Mouse (Mus musculus): ENCODE data around the gene Atrn.

Atrn gene

DNA sequence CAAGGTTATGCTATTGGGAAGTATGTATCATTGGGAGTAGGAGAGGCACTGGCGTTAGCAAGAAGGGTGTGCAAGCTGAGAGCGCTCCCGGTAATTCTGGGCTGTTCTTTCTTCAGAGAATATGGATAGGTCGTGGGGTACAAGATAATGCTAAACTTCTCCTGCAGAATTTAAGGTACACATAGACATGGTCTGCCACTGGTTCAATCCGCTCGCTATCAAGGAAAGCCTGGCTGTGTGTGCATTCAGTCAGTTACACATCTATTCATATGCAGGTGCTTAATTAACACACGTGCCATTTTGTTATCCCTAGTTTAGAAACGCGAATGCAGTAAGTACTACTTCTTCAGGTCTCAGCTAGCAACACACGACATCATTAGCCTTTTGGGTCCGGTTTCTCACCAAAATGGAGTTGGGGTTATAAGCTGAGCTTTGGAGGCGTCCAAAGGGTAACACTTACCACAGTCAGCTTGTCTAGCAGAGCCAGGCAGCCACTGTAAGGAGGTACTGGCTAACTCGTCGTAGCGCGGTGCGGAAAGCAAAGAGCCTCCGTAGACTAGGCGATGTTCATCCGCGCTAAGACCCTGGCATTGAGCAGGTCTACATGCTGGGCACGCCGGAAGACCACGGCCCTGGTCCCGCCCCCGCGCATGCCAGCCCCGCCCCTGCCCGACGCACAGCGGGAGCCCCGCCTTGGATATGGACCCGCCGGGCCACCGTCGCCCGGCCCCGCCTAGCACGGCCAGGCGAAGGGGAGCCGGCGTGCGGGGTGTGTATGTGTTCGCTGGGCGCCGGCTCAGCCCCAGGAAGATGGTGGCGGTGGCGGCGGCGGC, at the start of gene Atrn, which contains the start of gene 4930402H24Rik:
Gene Atrn (plus strand): TSS at position 745 of the 833 bp plus-strand sequence.
Gene 4930402H24Rik (minus strand): TSS at position 656 of the 833 bp plus-strand sequence.
- peak; percentile 97 for DNase-seq

DNA sequence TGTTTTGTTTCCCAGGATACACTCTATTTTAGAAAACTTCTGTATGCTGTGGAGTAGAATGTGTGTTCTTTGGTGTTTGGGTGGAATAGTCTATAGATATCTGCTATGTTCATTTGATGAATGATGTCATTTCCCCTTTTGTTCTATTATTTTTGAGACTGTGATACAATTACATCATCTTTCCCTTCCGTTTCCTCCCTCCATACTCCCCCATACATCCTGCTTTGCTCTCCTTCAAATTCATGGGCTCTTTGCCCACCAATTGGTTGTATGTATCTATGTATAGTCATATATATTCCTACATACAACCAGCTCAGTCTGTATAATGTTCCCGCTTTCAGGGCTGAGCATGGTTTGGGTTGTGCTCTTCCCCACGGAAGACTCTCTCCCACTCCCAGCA, 44.2 kb upstream of the Atrn start:
- no peak for DNase-seq

DNA sequence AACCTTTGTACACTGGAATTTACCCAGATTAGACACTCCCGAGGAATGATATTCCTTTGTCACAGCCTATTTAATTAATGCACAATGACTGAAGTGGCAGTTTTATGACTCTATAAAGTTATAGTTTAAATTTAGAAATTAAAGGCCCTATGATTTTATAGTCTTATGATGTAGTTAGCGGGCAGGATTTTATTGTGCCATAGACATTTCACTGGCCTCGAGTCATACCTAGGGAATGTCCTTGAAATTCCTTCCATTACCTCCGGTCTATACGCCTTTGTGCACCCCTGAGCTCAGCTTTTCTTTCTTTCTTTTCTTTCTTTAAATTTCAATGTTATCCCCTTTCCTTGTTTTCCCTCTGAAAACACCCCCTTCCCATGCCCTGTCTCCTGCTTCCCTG, 35.4 kb upstream of the Atrn start:
- no peak for DNase-seq

DNA sequence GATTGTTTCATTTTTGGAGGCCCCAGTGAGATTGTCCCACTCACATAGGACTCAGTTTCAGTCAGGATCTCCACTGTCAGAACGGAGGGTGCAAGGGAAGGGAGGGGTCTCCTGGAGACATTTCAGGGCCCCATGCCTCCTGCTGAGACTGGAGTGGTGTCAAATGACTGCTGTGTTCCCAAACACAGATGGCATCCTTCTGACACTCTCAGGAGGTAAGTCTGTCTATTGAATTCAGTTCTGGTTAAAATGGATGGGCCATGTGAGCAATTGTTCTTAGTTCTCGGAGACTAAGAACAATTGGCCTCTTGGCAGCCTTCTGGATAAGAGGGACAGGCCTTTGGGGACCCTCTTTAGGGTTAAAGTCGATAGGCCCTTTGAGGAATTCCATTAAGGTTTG, 28.9 kb upstream of the Atrn start:
- DNase-seq = no peak

DNA sequence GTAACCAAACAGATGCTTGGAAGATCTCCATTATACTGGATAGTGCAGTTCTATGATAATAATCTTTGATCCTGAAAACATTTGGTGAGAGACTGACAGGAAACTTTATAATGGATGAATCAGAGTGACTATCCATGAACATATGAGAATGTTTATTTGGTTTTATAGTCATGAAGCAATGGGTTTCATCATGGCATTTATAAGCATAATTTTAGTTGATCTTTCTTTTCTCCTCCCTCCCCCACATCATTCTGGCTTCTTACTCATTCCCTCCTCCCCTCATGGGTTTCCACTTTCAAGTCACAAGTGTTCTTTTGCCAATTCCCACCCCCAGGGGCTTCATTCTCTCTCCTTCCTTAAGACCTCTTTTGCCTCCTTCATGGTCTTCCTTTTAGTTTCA, 19.3 kb upstream of the Atrn start:
- DNase-seq = no peak

DNA sequence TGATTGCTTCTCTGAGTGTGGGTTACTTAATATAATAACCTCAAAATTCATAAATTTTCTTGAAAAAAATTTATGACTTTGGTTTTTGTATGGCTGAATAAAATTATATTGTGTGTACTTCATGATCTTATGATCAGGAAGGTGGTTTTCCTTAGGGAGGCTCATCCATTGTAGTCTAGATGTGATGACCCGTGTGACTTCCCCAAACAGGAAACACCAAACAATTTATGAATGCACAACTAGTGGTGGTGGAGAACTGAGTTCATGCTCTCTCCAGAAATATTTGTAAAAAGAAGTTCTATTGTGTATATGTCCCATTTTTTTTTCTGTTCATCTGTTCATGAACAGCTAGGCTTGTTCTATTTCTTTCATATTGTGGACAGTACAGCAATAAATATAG, 18.8 kb upstream of the Atrn start:
- DNase-seq = no peak

DNA sequence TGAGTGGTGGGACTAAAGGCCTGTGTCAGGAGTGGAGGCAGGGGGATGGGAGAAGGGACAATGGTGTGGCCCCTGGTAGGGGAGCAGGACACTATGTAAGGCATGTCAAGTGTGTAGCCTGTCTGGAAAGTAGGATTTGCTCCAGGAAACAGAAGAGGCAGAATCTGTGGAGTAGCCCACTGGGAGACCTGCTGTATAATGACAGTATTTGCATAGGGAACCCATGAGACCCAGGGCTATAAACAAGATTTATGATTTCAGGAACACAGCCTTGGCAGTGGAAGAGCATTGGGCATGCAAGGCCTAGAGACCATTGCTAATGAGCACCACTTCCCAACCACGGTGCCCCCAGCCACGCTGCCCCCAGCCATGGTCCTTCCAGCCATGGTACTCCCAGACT, 9.4 kb upstream of the Atrn start:
- DNase-seq = no peak

DNA sequence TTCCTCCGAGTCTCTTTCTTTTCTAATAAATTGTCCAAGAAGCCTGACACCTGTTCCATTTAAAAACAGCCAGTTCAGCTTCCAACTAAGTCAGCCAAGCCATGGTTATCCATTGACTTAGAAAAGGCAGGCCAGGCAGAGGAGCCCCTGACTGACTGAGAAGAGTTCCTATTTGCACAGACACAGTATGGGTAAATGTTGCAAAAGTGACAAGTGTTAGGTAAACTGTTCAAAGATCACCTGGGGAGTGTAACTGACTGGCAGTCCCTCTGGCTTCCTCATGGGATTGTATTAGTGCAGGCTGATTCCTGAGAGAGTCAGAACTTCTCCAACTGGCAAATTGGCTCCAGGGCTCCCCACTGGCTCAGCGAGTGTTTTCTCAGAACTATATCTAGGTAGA, 8.4 kb upstream of the Atrn start:
- no peak for DNase-seq

DNA sequence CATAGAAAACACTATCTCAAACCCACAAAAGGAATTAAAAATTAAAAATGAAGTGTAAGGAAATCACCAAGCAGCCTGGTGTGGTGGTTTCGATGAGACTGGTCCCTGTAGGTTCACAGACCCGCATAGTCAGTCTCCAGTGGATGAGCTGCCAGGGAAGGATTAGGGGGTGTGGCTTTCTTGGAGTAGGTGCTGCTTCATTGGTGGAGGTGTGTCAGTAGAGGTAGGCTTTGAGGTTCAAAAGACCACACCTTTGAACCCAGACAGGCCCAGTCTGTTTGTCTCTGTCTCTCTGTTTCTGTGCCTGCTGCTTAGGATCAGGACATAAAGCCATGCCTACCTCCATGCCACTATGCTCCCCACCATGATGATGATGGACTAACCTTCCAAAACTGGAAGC, 7.5 kb upstream of the Atrn start:
- DNase-seq = no peak

DNA sequence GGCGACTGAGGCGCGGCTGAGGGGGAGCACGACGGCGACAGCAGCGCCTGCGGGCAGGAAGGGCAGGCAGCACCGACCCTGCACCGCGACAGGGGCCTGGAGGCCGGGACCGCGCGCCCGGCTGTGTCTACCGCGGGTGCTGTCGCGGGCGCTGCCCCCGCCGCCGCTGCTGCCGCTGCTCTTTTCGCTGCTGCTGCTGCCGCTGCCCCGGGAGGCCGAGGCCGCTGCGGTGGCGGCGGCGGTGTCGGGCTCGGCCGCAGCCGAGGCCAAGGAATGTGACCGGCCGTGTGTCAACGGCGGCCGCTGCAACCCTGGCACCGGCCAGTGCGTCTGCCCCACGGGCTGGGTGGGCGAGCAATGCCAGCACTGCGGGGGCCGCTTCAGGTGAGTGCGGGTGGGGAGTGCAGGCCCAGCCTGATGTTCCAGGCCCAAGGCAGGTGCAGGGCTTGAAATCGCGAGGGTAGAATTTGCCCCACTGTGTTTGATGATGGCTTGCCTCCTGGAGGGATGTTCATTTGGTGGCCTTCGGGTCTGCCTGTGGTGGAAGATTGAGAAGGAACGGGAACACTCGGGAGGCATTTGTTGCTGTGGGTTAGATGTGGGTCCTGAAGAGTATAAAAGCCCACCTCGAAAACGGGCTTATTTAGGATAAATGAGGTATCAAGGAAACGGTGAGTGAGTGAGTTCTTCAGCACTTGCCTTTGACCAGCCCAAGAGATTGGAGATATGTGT, 455 bp downstream of the Atrn start:
- DNase-seq = no peak

DNA sequence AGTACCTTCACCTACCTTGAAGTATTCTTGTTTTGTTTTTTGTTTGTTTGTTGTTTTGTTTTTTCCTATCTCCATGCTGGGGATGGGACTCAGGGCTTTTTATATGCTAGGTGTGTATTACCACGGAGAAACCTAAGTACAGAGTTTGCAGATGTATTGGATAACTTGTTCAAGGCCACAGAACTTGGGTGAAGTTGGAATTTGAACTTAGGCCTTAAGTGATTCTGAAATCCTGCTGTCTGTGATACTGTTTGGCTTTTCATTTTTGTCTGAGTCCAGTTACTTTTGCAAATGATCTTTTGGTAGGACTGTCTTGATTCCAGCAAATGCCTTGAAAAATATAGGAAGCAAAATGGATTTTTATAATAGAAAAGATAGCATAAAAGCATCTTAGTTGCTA, 5.4 kb downstream of the Atrn start:
- no peak for DNase-seq

DNA sequence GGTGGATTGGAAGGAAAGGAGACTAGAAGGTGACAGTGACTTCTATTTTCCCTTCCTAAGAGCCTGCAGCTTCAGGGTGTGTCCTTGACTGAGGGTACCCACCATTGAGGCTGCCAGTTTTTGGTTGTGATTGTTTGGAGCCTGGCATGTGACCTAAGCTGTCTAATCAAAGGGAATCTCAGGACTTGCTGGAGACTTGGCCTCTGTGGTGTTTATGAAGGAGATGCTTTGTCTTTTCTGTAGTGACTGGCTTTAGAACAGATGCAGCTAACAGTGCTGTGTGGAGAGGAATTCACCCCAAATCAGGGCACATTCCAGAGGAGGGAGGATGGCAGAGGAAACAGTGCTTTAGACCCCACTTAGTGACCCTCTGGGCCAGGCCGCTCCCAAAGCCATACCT, 8.6 kb downstream of the Atrn start:
- DNase-seq = no peak

DNA sequence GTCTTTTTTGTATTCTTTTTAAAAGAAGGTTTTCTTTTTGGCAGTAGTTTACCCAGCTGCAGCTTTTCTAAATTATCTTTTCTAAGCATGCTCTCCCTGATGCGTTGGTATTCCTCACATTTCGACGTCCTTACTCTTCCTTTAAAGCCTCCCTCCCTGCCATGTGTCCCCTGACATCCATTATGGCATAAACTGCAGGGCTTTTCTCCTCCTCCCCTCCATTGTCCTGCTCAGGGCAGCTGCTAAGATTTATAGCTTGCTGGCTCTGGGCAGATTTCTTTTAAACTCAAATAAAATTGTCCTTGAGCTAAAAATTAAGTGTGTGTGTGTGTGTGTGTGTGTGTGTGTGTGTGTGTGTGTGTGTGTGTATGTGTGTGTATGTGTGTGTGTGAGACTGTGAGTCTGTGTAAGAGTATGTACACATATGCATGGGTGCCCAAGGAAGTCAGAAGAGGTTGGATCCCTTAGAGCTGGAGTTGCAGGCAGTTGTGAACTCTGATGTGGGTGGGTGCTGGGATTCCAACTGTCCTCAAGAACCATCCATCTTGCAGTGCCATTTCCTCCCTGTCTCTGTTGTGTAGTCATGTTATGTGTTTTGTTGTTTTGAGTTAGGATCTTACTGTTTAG, 10.3 kb downstream of the Atrn start:
- DNase-seq = peak; percentile 42

DNA sequence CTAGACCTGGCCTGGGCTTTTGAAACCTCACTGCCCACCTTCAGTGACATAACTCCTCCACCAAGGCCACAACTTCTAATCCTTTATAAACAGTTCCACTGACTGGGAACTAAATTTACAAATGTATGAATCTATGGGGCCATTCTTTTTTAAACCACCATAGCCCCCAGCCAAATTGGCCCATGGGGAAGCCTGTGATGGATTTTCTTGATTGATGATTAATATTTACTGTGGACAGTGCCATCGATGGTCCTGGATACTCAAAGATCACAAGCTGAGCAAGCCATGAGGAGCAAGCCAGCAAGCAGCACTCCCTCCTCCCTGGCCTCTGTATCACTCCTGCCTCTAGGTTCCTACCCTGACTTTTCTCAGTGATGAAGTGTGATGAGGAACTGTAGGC, 11.4 kb downstream of the Atrn start:
- DNase-seq = no peak

DNA sequence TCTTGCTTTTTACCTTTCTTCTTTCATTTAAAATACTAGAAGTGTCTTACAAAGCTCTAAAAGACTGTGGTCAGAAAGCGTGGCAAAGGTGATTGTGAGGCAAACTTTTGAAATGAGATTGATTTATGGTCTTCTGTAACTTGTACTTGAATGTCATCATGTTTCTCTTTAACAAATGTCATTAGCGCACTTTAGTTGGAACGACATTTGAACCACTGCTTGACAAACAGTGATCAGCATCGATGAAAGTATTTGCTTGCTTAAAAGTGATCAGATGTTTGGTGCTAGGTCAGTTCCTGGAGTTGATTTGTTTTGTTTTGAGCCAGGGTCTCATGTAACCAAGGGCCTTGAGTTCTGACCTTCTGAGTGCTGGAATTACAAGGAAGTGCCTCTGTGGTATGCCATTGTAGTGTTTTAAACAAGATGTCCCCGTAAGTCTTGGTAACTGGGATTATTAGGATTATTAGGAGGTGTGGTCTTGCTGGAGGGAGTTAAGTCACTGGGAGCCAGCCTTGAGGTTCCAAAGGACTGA, 12.8 kb downstream of the Atrn start:
- no peak for DNase-seq

DNA sequence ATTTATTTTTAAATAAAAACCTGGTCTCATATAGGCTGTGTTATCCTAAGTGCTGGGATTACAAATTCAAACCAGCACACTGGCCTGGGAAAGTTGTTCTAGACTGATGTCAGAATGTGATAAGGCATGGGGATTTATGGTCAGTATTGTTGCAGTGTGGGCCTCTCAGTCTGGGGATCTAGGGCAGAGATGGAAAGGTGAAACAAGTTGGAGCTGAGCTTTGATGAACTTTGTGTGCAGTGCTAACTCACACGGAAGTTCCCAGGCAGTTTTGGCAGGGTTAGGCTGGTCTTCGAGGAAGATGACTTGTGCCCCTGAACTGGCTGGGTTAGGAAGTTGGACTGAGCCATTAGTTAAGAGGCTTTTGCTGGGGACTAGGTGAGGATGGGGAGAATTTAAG, 18.7 kb downstream of the Atrn start:
- DNase-seq = no peak

DNA sequence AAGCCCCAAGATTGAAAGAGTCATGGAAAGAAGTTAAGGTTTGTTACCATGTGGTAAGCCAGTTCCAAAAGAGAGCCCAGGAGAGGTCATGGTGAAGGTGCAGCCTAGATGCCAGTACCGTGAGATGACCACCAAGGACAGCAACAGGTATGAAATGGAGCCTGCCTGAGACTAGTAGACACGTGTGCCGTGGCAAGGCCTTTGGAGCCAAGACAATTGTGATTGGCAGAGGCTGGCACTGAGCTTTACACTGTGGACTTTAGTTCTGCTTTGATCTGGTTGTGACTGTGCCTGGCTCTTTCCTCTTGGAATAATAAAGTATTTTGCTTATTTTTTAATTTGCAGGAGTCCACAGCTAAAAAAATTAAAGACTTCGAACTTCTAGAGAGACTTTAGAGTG, 21.7 kb downstream of the Atrn start:
- no peak for DNase-seq

DNA sequence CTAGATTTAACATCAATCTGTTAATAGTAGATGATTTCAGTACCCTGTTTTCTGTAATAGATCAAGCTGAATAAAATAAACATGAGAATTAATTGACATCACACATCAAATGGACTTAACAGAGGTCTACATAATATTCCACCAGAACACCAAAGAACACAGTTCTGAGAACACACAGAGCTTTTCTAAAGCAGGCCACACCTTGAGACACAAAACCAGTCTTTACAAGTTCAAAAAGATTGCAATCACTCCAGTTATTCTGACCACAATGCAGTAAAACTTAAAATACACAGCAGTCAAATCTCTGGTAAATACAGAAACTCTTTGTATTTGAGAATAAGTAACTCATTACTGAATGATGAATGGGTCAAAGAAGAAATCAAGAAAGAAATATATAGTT, 22.2 kb downstream of the Atrn start:
- no peak for DNase-seq

DNA sequence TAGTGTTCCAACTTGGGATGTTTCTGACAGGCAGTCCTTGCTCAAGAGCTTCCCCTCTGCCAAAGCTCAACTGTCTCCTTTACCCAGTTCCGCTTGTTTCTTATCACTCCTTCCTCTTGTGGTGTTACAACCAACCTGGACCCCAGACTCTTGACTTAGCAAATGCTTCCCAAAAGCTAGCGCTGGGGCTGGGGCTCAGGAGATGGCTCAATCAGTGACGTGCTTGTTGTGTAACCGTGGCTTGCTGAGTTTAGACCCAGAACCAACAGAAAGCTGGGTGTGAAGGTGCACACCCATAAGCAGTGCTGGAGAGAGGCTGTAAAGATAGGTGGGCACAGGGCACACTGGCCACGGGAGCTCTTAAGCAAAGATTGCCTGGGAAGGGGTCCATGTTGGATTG, 23.7 kb downstream of the Atrn start:
- no peak for DNase-seq

DNA sequence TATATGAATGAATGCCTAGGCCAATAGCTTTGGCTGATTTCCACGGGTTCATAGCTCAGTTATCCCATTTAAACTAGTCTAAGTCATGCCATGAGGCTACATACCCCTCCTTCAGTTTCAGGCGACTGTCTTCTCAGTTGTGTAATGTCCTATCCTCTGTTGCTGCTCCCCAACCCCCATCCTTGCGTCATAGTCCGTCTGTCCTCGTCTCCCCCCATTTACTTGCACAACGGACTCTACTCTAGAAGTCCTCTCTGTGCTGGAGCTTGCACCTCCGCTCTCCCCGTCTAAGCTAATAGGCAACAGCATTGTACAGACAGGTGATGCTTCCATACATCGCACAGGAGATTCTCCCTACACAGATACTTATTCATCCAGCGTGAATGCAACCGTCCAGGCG, 26.6 kb downstream of the Atrn start:
- DNase-seq = no peak

DNA sequence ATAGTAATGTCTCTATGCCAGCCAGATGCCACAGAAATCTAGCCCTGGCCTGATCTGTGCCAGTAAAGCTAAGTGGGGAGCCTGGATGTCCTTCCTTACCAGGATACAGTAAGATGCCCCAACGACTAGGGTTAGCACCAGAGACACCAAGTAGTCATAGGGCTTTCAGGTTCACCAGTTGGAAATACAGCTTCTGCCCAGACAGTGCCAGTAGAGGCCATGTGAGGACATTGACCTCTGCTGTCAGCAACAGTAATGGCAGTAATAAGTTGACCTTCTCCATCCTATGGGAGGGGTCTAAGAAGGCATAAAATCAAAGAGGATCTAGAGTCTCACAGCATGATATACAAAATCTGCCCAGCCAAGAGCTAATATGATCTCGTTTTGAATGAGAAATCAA, 43.5 kb downstream of the Atrn start:
- DNase-seq = no peak

DNA sequence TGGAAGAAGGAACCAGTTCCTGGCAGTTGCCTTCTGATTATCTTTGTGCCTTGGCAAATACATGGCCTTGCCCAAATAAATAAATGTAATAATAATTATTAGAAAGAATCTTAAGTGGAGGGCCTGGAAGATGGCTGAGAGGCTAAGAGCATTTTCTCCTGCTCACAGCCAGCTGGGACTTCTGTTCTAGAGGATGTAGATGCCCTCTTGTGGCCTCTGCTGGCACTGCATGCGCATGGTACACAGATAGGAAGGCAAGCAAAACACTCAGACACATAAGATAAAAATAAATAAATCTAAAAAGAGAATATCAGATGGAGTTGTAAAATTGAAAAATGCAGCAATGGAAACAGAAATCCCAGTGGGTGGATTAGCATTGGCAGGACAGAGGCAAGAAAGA, 44.3 kb downstream of the Atrn start:
- peak; percentile 88 for DNase-seq

DNA sequence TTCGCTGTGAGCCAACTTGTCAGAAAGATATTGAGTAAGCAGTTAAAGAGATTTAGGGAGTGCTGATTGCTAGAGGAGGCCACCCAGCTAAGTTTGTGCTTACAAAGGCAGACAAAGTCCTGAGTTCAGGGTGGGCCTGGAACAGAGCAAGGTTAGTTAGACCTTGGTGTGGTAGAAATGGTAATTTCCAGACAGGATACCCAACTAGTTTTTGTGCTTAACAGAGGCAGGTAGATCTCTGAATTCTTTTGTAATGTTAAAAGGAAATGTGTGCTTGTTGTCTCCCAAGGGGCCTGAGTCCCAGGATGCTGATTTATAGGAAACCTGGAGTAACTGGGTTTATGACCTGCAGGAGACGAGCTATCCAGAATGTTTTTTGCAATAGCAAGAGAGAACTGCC, 52.6 kb downstream of the Atrn start:
- no peak for DNase-seq

DNA sequence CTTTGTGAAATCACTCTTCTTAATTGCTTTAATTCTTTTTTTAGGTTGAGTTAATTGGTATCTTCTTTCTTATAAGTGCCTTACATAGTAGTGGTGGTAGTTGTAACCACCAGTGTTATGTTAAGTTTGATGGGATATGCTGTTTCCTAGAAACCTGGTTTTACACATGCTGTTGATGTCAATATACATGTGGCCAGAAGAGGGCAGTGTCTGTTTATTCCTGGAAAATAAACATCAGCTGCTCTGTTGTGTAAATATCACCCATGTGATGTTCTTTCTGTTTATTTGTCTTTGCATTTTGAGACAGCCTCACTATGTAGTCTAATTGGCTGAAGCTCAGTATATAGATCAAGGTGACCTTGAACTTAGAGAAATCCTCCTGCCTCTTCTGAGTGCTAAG, 55.6 kb downstream of the Atrn start:
- DNase-seq = peak; percentile 55

Data from embryo, embryonic 11 days (tissue).